Mouse (Mus musculus) heart, adult 2 months (tissue): ENCODE measurements around the gene Agbl5.

Source experiments
- CTCF ChIP-seq: fragments of 200-600 bp; IDR thresholded peaks from 2 replicates; pipeline ENCODE4 v1.8.1; 2022; ENCODE audit warnings: antibody characterized with exemption, mild to moderate bottlenecking, moderate library complexity
- POLR2A ChIP-seq: fragments of 200-500 bp; IDR thresholded peaks from 2 replicates; pipeline ENCODE4 v1.6.1; 2011; ENCODE audit warnings: mild to moderate bottlenecking, low read depth, low read length, control low read depth; ENCODE audit not compliant: insufficient read depth

DNA sequence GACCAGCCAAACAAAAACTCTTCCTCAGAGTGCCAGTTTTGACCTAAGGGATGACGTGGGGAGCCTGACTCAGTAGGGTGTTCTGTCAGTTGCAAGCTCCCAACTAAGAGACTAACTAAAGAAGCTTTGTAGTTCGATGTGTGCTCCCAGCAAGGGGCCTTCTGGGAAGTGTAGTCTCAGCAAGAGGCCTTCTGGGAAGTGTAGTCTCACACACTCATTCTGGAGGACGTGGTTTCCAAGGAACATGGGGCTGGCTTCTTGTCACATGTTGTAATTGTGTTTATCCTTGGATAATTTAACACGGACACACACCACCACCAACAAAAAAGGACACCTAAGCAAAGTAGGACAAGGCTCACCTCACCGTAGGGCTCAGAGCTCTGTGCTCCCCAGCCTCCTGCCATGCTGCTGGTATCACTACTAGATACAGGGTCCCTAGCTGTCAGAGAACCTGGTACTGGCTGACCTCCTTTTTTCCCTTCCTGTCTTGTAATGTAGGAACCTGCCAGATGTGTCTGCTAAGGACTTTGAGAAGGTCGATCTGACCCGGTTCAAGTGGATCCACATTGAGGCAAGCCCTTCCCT is 39.5 kb downstream of the Agbl5 start:
- no peak for TF ChIP-seq CTCF
- TF ChIP-seq POLR2A, result no peak
